Mouse (Mus musculus) left cerebral cortex, adult 18-20 months (tissue): ENCODE results near the gene Ism2. TPM values are rescaled to one million over a fixed set of nuclear protein-coding genes. Genes with fewer than 3 reads are reported as not detected.

Source experiments
- DNase-seq, 2 experiments: peaks; one replicate each; pipeline ENCODE4 v3.0.0; 2021 to 2022; ENCODE audit warnings: low spot score in 2 of 2, mixed read lengths in 1 of 2
- microRNA-seq, 2 experiments: library from miRNA; unstranded; fragments of <30 nt; microRNA quantifications; one replicate each; pipeline ENCODE4 v1.2.0; 2021
- total RNA-seq, 2 experiments: library from RNA; stranded (reverse); gene quantifications; 2 replicates each; pipeline ENCODE4 v1.2.3; 2021

Ism2 gene
- total RNA-seq, 2 experiments from 2014 or later, result 0.30 to 0.33 TPM

DNA sequence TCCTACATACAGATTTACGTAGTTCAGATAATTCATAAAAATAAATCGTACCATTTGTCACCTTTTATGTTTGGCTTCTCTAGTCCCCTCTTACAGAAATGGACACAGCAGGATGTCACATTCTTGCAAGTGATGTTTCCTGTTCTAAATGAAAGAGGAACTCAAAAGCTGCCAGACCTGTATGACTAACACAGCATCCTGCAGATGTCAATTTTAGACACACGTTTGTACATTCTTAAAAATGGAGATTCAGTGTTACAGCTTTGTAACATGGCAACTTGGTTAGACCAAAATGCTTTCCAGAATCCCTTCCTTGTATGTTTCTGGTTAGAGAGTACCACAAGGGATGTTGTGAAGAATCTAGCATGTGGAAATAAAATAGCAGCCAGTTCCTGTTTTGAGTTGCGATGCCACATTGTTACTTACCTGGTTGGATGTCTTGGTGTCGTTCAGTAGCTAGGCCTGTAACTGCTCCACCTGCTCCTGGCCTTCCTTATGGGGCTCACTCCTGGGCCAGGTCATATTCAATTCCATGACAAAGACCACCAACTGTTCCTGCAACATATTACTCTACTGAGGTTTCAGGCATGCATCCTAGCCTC is 62.5 kb downstream of the Ism2 start:
- no peak for DNase-seq

DNA sequence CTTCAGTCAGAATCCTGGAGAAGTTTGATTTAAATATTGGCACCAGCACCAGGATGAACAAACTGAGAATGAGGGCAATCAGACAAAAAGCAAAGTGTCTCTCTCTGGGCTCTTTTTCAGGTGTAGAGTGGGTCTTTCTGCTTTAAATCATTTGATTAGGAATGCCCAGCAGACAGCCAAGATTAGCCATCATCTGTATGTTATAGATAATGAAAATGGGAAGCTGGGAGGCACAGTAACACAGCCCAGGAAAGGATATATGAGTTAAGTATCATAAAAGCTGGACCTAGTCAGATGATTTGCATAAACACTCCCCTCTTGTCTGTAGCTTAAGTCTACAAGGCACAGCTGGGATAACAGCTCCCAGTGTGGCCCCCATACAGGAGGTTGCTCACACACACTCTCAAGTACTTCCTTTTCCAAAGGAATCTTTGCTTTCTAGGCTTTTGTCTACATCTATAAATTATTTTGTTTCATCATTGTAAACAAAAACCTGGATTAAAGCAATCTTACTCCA is 69.1 kb downstream of the Ism2 start:
- no peak for DNase-seq

DNA sequence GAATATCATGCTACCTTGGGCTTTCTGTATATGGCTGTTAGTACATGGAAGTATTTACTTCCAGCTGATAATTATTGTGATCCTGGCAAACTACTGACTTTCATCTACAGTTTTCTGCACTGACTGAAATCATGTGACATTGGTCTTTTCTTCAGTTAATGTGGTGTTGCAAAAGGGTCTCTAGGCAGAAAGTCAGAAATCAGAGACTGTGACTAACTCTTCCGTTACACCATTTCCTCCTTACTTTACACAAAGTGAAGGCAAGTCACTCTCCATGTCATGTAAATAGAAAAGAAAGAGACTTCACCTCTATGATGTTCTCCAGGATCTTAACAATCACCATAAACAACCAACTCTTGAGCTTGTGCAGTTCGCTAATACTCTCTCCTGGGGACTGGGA is 69.9 kb downstream of the Ism2 start:
- DNase-seq, result no peak

Small RNAs within 50 kb of the gene (microRNA-seq; reads per million reads assigned to microRNA genes)
- gene Gm47293, result 0 reads per million in 2 experiments

Other genes with a start within 250 kb of the Ism2 start
- 10 to 100 TPM in 1 of 2 experiments, 1 to 10 TPM in 1; 6.2 to 11.6 TPM for gene Ngb, start 197.2 kb downstream of the Ism2 start, total RNA-seq
- gene Gstz1, start 152.5 kb downstream of the Ism2 start, total RNA-seq, result 10 to 100 TPM; 48.2 to 51.6 TPM
- 10 to 100 TPM; 16.0 to 18.7 TPM for gene Pomt2, start 151.7 kb downstream of the Ism2 start, total RNA-seq
- gene Samd15, start 100.0 kb downstream of the Ism2 start, total RNA-seq, result 1 to 10 TPM; 4.9 to 5.1 TPM
- 10 to 100 TPM; 29.7 to 30.7 TPM for gene Tmed8, start 99.3 kb downstream of the Ism2 start, total RNA-seq
- gene Noxred1, start 61.0 kb downstream of the Ism2 start, total RNA-seq, result 1 to 10 TPM; 1.8 to 2.3 TPM
- gene Vipas39, start 33.4 kb downstream of the Ism2 start, total RNA-seq, result 10 to 100 TPM; 50.9 to 54.3 TPM
- gene Ahsa1, start 33.2 kb downstream of the Ism2 start, total RNA-seq, result 100 to 1,000 TPM; 176 to 181 TPM
- 10 to 100 TPM; 31.7 to 33.3 TPM for gene Sptlc2, start 88.7 kb upstream of the Ism2 start, total RNA-seq
- gene Slirp, start 144.2 kb upstream of the Ism2 start, total RNA-seq, result 10 to 100 TPM; 96.2 to 96.3 TPM
- 10 to 100 TPM; 19.2 to 20.3 TPM for gene Alkbh1, start 144.3 kb upstream of the Ism2 start, total RNA-seq
- gene Snw1, start 172.6 kb upstream of the Ism2 start, total RNA-seq, result 10 to 100 TPM; 69.7 to 70.8 TPM
- not detected for gene Gm5788, start 195.0 kb upstream of the Ism2 start, total RNA-seq
- gene Gm8300, start 214.6 kb upstream of the Ism2 start, total RNA-seq, result not detected